Mouse (Mus musculus) stomach, adult 2 months (tissue): ENCODE measurements around the gene Atp1b3. TPM values are rescaled to one million over a fixed set of nuclear protein-coding genes. Genes with fewer than 3 reads are reported as not detected.

Experiments used
- polyA plus RNA-seq: library from polyadenylated mRNA; depleted of rRNA; stranded (reverse); fragments of >200 nt; gene quantifications from 2 replicates; pipeline ENCODE4 v1.2.3, GENCODE M21; 2012; rRNA removed

Atp1b3 gene
- polyA plus RNA-seq, result 31.4 and 60.7 TPM in 2 replicates

DNA sequence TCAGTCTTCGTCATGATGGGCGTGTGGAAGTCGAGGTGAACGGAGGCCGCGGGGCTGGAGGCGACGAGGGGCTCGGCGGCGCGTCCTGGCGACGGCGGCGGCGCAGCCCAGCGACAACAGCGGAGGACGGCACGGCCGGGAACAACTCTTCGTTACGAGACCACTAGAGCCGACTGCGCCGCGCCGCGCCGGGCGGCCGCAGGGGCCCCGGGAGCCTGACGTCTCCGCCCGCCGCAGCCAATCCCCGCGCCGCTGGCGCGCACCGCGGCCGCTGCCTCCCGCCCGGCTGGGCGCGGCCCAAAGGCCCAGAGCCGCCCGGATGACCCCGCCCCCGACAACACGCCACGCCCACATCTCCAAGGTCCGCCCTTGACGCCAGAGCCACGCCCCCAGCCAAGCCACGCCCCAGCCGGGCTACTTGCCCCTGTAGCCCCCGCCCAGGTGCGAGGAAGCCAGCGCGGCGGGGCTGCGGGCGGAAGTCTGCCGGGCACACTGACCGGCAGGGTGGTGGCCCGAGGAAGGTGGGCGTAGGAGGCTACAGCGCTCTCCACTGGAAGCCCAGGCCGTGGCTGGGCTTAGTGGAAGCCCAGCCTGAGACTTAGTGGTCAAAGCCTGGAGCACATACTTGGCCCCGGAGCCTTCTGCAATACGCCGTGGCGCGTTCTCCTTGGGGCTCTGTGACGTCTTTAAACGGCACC lies at the start of gene Atp1b3:
TSS of gene Atp1b3 (minus strand) at position 302 of the 698 bp plus-strand sequence.

Other genes with a start within 250 kb of the Atp1b3 start
- gene Gk5, start 245.1 kb downstream of the Atp1b3 start, polyA plus RNA-seq, result 2.2 and 3.7 TPM in 2 replicates
- 7.5 and 10.9 TPM in 2 replicates for gene Tfdp2, start 168.2 kb downstream of the Atp1b3 start, polyA plus RNA-seq
- 46.7 and 64.4 TPM in 2 replicates for gene Rnf7, start 114.2 kb upstream of the Atp1b3 start, polyA plus RNA-seq
- gene Gm28729, start 160.8 kb upstream of the Atp1b3 start, polyA plus RNA-seq, result 0.05 and 0.08 TPM in 2 replicates